Mouse (Mus musculus): ENCODE results near the gene Snai3. TPM values are rescaled to one million over a fixed set of nuclear protein-coding genes. Genes with fewer than 3 reads are reported as not detected.
A peak's percentile ranks its signal among the peaks of the same experiment; 100 is the strongest.

Snai3 gene
- polyA plus RNA-seq, 1 experiment = 2.2 TPM

DNA sequence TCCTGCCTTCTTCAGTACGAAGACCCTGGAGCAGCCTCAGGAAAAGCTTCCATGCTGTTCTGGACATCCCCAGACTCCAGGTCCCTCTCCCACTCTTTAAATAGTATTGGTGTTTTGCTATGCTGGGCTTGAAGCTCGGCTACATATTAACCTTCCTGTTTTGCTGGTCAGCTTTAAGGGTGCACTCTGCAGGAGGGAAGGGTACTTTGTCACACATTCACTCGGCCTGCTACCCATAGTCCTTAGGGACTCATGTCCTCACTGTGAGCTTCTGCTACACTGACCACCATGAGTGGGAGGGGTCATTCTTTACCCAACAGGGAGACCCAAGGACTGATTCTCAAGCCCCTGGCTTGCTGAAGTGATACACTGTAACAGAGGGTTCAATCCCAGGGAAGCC lies 29.9 kb downstream of the Snai3 start:
- TF ChIP-seq CTCF (IDR thresholded peaks at IDR 0.05; ENCODE audit: extremely low read depth, insufficient read length, insufficient replicate concordance, low read depth, low read length) = no peak
- TF ChIP-seq POLR2A (IDR thresholded peaks at IDR 0.05; ENCODE audit: low read depth, low read length) = no peak
- Histone ChIP-seq H3K4me1 (ENCODE audit: control insufficient read depth, insufficient read depth, insufficient read length, low read length) (peaks cover 14% of the 10 kb centered on the region), H3K27me3 (ENCODE audit: control insufficient read depth, insufficient read depth, low read length) (no peaks in the 10 kb centered on the region), H3K27ac (ENCODE audit: insufficient read depth, low read depth, low read length) (0 out of 2 replicates have a peak overlapping the region, but pooled peaks have one; percentile 37), H3K36me3 (ENCODE audit: control insufficient read depth, insufficient read depth, low read length) (peaks cover 8% of the 10 kb centered on the region), H3K4me3 (ENCODE audit: low read depth, low read length) (no peak overlapping the region)
- WGBS = 74% methylated on average over 3 of the region's 3 CpGs

DNA sequence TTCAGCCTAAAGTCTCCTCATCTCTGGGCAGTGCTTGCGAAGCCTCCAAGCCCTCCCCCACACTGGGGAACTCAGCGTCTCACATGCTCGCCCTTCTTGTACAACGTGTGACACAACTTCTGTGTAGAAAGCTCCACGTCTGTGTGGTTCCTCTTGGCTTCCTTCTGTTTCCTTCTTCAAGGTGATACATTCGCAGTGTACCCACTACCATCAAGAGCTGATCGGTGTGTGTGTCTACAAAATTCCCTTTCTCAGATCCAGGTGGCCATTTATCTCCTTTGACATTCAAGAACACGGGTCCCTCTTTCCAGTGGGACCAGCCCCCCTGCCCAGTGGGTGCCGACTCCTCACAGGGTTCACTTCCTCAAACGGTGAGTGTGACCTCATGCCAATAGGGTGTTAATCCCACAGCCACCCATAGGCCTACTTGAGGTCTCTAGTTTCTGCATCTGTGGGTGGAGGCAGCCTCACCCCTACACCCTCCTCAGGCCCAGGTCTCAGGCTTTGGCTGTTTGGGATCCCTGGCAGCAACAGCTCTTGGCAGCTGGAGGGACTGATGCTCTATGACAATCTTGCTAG lies 30.4 kb downstream of the Snai3 start:
- Histone ChIP-seq H3K4me3 (ENCODE audit: low read depth, low read length) (no peak overlapping the region), H3K27me3 (ENCODE audit: control insufficient read depth, insufficient read depth, low read length) (no peaks in the 10 kb centered on the region), H3K36me3 (ENCODE audit: control insufficient read depth, insufficient read depth, low read length) (peaks cover 9% of the 10 kb centered on the region; the same call in 1 of the 2 replicates), H3K4me1 (ENCODE audit: control insufficient read depth, insufficient read depth, insufficient read length, low read length) (peaks cover 14% of the 10 kb centered on the region), H3K27ac (ENCODE audit: insufficient read depth, low read depth, low read length) (peak overlapping the region; percentile 37; the same call in 1 of the 2 replicates)
- 74% methylated on average over 10 of the region's 10 CpGs for WGBS
- no peak for TF ChIP-seq CTCF (IDR thresholded peaks at IDR 0.05; ENCODE audit: extremely low read depth, insufficient read length, insufficient replicate concordance, low read depth, low read length)
- TF ChIP-seq POLR2A (IDR thresholded peaks at IDR 0.05; ENCODE audit: low read depth, low read length) = no peak

GRCm38 (mm10) chr8:122428163-122428562 lies 32.4 kb downstream of the Snai3 start:
- Histone ChIP-seq H3K27ac (ENCODE audit: insufficient read depth, low read depth, low read length) (no peak overlapping the region), H3K27me3 (ENCODE audit: control insufficient read depth, insufficient read depth, low read length) (no peaks in the 10 kb centered on the region), H3K4me3 (ENCODE audit: low read depth, low read length) (no peak overlapping the region), H3K4me1 (ENCODE audit: control insufficient read depth, insufficient read depth, insufficient read length, low read length) (peaks cover 14% of the 10 kb centered on the region), H3K36me3 (ENCODE audit: control insufficient read depth, insufficient read depth, low read length) (peaks cover 13% of the 10 kb centered on the region; the same call in 1 of the 2 replicates)
- 89% methylated on average over 9 of the region's 9 CpGs for WGBS
- TF ChIP-seq POLR2A (IDR thresholded peaks at IDR 0.05; ENCODE audit: low read depth, low read length) = no peak
- no peak for TF ChIP-seq CTCF (IDR thresholded peaks at IDR 0.05; ENCODE audit: extremely low read depth, insufficient read length, insufficient replicate concordance, low read depth, low read length)

- no peak overlapping the region for H3K27ac ChIP-seq (ENCODE audit: insufficient read depth, low read depth, low read length)
- H3K36me3 ChIP-seq (ENCODE audit: control insufficient read depth, insufficient read depth, low read length) = peaks cover 13% of the 10 kb centered on the region; the same call in 1 of the 2 replicates
- 94% methylated on average over 7 of the region's 7 CpGs for WGBS
- H3K4me3 ChIP-seq (ENCODE audit: low read depth, low read length) = no peak overlapping the region
- no peaks in the 10 kb centered on the region for H3K27me3 ChIP-seq (ENCODE audit: control insufficient read depth, insufficient read depth, low read length)
- no peak for TF ChIP-seq POLR2A (IDR thresholded peaks at IDR 0.05; ENCODE audit: low read depth, low read length)
- no peak for TF ChIP-seq CTCF (IDR thresholded peaks at IDR 0.05; ENCODE audit: extremely low read depth, insufficient read length, insufficient replicate concordance, low read depth, low read length)
- H3K4me1 ChIP-seq (ENCODE audit: control insufficient read depth, insufficient read depth, insufficient read length, low read length) = peaks cover 9% of the 10 kb centered on the region
Measured at GRCm38 (mm10) chr8:122427607-122428006, 32.9 kb downstream of the Snai3 start.

DNA sequence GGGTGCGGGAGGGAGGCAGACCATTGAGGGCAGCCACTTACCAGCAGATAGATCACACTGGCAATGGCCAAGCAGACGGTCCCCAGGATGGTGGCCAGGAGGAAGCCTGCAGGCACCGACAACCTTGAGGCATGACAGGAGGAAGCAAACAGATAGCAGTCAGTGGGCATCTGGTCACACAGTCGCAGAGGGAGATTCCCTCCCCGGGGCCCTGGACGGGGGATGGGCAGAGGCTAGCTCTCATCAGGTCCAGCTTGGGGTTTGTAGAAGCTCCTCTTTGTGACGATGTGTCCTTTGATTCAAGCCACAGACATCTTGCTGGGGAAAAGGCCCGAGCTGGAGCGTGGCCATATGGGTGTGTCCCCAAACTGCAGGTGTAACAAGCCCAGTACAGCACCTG lies 34.4 kb downstream of the Snai3 start:
- H3K27ac ChIP-seq (ENCODE audit: insufficient read depth, low read depth, low read length) = no peak overlapping the region
- TF ChIP-seq POLR2A (IDR thresholded peaks at IDR 0.05; ENCODE audit: low read depth, low read length) (no peak), CTCF (IDR thresholded peaks at IDR 0.05; ENCODE audit: extremely low read depth, insufficient read length, insufficient replicate concordance, low read depth, low read length) (no peak)
- 39% methylated on average over 9 of the region's 9 CpGs for WGBS
- no peak overlapping the region for H3K4me3 ChIP-seq (ENCODE audit: low read depth, low read length)
- H3K36me3 ChIP-seq (ENCODE audit: control insufficient read depth, insufficient read depth, low read length) = peaks cover 13% of the 10 kb centered on the region; the same call in 1 of the 2 replicates
- no peaks in the 10 kb centered on the region for H3K27me3 ChIP-seq (ENCODE audit: control insufficient read depth, insufficient read depth, low read length)
- peaks cover 3% of the 10 kb centered on the region for H3K4me1 ChIP-seq (ENCODE audit: control insufficient read depth, insufficient read depth, insufficient read length, low read length)

GRCm38 (mm10) chr8:122423659-122424058 lies 36.9 kb downstream of the Snai3 start:
- H3K27me3 ChIP-seq (ENCODE audit: control insufficient read depth, insufficient read depth, low read length) = no peaks in the 10 kb centered on the region
- H3K4me3 ChIP-seq (ENCODE audit: low read depth, low read length) = no peak overlapping the region
- H3K36me3 ChIP-seq (ENCODE audit: control insufficient read depth, insufficient read depth, low read length) = peaks cover 13% of the 10 kb centered on the region
- no peak for TF ChIP-seq POLR2A (IDR thresholded peaks at IDR 0.05; ENCODE audit: low read depth, low read length)
- no peak for TF ChIP-seq CTCF (IDR thresholded peaks at IDR 0.05; ENCODE audit: extremely low read depth, insufficient read length, insufficient replicate concordance, low read depth, low read length)
- peaks cover 3% of the 10 kb centered on the region for H3K4me1 ChIP-seq (ENCODE audit: control insufficient read depth, insufficient read depth, insufficient read length, low read length)
- whole genome bisulfite sequencing = 36% methylated on average over 5 of the region's 5 CpGs
- H3K27ac ChIP-seq (ENCODE audit: insufficient read depth, low read depth, low read length) = no peak overlapping the region

DNA sequence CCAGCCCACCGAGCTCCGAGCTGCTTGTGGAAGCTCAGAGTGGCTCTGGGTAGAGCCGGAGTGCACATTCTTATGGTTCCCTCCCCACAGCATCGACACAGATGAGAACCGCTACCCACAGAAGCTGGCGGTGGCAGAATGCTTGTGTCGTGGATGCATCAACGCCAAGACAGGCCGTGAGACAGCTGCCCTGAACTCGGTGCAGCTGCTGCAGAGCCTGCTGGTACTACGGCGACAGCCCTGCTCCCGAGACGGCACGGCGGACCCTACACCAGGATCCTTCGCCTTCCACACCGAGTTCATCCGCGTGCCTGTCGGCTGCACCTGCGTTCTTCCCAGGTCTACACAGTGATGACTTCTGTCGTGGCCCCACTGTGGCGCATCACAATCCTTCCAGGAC lies 37.3 kb downstream of the Snai3 start:
- Histone ChIP-seq H3K36me3 (ENCODE audit: control insufficient read depth, insufficient read depth, low read length) (peaks cover 17% of the 10 kb centered on the region), H3K27ac (ENCODE audit: insufficient read depth, low read depth, low read length) (no peak overlapping the region), H3K4me1 (ENCODE audit: control insufficient read depth, insufficient read depth, insufficient read length, low read length) (peaks cover 3% of the 10 kb centered on the region), H3K27me3 (ENCODE audit: control insufficient read depth, insufficient read depth, low read length) (no peaks in the 10 kb centered on the region), H3K4me3 (ENCODE audit: low read depth, low read length) (no peak overlapping the region)
- no peak for TF ChIP-seq CTCF (IDR thresholded peaks at IDR 0.05; ENCODE audit: extremely low read depth, insufficient read length, insufficient replicate concordance, low read depth, low read length)
- no peak for TF ChIP-seq POLR2A (IDR thresholded peaks at IDR 0.05; ENCODE audit: low read depth, low read length)
- 89% methylated on average over 24 of the region's 24 CpGs for WGBS

Measured in small intestine, adult 2 months (tissue).